Mouse (Mus musculus) limb, embryonic 10.5 days (tissue): ENCODE data around the gene Wap. TPM values are rescaled to one million over a fixed set of nuclear protein-coding genes. Genes with fewer than 3 reads are reported as not detected.

Experiments
- DNase-seq: peaks from one replicate; pipeline ENCODE4 v3.0.0-alpha.2; 2017; ENCODE audit warnings: low spot score
- H3K27ac ChIP-seq: fragments of 300-500 bp; sonication (generic); 2 replicates; pipeline ENCODE4 v1.5.1; 2016; ENCODE audit warnings: mild to moderate bottlenecking
- H3K27me3 ChIP-seq: fragments of 300-500 bp; sonication (generic); 2 replicates; pipeline ENCODE4 v1.6.1; 2016; ENCODE audit warnings: low read depth, mild to moderate bottlenecking; ENCODE audit not compliant: poor library complexity, severe bottlenecking
- H3K36me3 ChIP-seq: fragments of 300-500 bp; sonication (generic); 2 replicates; pipeline ENCODE4 v1.6.1; 2016; ENCODE audit warnings: mild to moderate bottlenecking, moderate library complexity
- H3K4me1 ChIP-seq: fragments of 300-500 bp; sonication (generic); 2 replicates; pipeline ENCODE4 v1.6.1; 2016
- H3K4me3 ChIP-seq: fragments of 300-500 bp; sonication (generic); 2 replicates; pipeline ENCODE4 v1.5.1; 2016; ENCODE audit warnings: mild to moderate bottlenecking, moderate library complexity
- H3K9me3 ChIP-seq: fragments of 300-500 bp; sonication (generic); replicated peaks from 2 replicates; pipeline ENCODE4 v1.6.1; 2016; ENCODE audit warnings: mild to moderate bottlenecking
- WGBS: fragments of 180-500 bp; shearing (Covaris S2); methylation state at CpG from one replicate; pipeline ENCODE4 v1.1.7; 2016; 5-methylcytosine and 5-hydroxymethylcytosine counted together
- polyA plus RNA-seq: library from polyadenylated mRNA; unstranded; fragments of >200 nt; fragmentation: Nextera tagmentation; extraction: Ambion mirVana; gene quantifications from 2 replicates; pipeline ENCODE4 v1.2.1, GENCODE M21; 2016

The Wap gene
- polyA plus RNA-seq, 1 experiment from 2014 or later = not detected

- 95% methylated on average over 3 of the region's 3 CpGs for WGBS
- no peaks in the 10 kb centered on the region for H3K27me3 ChIP-seq
- H3K4me3 ChIP-seq = no peak overlapping the region
- no peak overlapping the region for H3K27ac ChIP-seq
- no peaks in the 10 kb centered on the region for H3K9me3 ChIP-seq
- peaks cover 93% of the 10 kb centered on the region for H3K36me3 ChIP-seq
- no peak for DNase-seq
- no peaks in the 10 kb centered on the region for H3K4me1 ChIP-seq
Measured at GRCm38 (mm10) chr11:6586660-6587059, 51.8 kb downstream of the Wap start.

- 94% methylated on average over 8 of the region's 8 CpGs for WGBS
- no peak for DNase-seq
- Histone ChIP-seq H3K27ac (no peak overlapping the region), H3K27me3 (no peaks in the 10 kb centered on the region), H3K36me3 (peaks cover 89% of the 10 kb centered on the region), H3K4me1 (no peaks in the 10 kb centered on the region), H3K4me3 (no peak overlapping the region), H3K9me3 (no peaks in the 10 kb centered on the region)
Measured at GRCm38 (mm10) chr11:6585748-6586147, 52.7 kb downstream of the Wap start.

Other genes starting within 250 kb of the Wap start
- 10.9 and 12.4 TPM in 2 replicates for gene Zmiz2, start 249.6 kb downstream of the Wap start, polyA plus RNA-seq
- 5,840 and 6,698 TPM in 2 replicates for gene Ppia, start 223.2 kb downstream of the Wap start, polyA plus RNA-seq
- 583 and 781 TPM in 2 replicates for gene H2afv, start 194.2 kb downstream of the Wap start, polyA plus RNA-seq
- 15.9 and 17.9 TPM in 2 replicates for gene Purb, start 162.7 kb downstream of the Wap start, polyA plus RNA-seq
- gene Myo1g, start 117.7 kb downstream of the Wap start, polyA plus RNA-seq = 0.80 and 0.86 TPM in 2 replicates
- 125 and 132 TPM in 2 replicates for gene Ccm2, start 91.8 kb downstream of the Wap start, polyA plus RNA-seq
- gene Nacad, start 32.6 kb downstream of the Wap start, polyA plus RNA-seq = 0.35 and 0.59 TPM in 2 replicates
- 70.3 and 85.2 TPM in 2 replicates for gene Tbrg4, start 12.6 kb downstream of the Wap start, polyA plus RNA-seq
- gene Ramp3, start 19.9 kb upstream of the Wap start, polyA plus RNA-seq = 2.6 and 3.3 TPM in 2 replicates
- not detected in 2 replicates for gene Gm11983, start 199.0 kb upstream of the Wap start, polyA plus RNA-seq